Comparison of ENCODE assay signal across 21 mouse cellular contexts in the genomic region with DNA sequence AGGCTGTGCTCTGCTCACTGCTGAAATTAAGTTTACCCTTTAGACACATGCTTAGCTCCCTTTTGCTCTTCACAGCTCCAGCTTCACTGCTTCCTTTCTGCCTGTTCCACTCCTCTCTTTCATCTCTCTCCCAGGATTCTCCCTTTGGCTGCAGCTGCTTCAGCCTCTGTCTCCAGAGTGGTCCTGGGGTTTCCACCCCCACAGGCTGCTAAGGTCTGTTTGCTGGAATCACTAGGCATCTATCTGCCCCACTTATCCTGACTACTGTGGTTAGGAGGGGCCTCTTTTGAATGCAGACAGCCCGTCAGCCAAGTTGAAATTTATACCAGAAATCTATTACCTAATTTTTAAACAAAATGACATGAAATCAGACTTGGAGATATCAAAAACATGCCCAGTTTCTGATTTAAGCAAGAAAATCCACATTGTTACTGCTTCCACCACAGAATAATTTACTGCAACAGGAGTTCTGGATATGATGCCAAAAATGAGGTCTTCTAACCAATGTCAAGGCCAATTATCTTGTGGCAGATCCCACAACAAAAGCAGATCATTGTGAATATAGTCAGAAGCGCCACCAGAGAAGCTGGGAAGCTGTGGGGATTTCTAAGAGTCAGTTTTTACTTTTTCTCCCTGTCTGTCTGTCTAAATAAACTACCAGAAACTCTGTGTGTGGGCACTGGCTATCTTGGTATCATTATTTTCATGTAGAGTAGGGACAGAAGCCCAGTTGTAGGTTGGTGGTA.
"Had no signal": no experiment of that assay in that cellular context is flagged by ENCODE, and none has a peak within 500 bp of the region (broad histone marks: within the 10 kb centered on the region; RNA-seq: fewer than 3 reads in every experiment).

No protein-coding gene starts in this region.

- ATAC-seq: liver, postnatal 0 days; lung, postnatal 0 days; midbrain, embryonic 15.5 days had no signal

- H3K4me2 ChIP-seq: kidney, embryonic 15.5 days; limb, embryonic 12.5 days; limb, embryonic 15.5 days; liver, embryonic 11.5 days; lung, embryonic 14.5 days; midbrain, embryonic 15.5 days; neural tube, embryonic 13.5 days; stomach, embryonic 15.5 days had no signal

- DNase-seq: kidney, adult 2 months; kidney, postnatal 10 days; kidney, postnatal 36 days; left cerebral cortex, postnatal 4 days; liver, postnatal 0 days; lung, embryonic 14.5 days; right cerebral cortex, adult 18-20 months; right cerebral cortex, postnatal 25 days; spleen, adult 18-20 months; thymus, postnatal 25 days had no signal

- H3K36me3 ChIP-seq: kidney, embryonic 15.5 days; limb, embryonic 15.5 days; midbrain, embryonic 15.5 days; neural tube, embryonic 13.5 days; stomach, embryonic 15.5 days had no signal

- H3K9ac ChIP-seq: kidney, embryonic 15.5 days; limb, embryonic 12.5 days; limb, embryonic 15.5 days; liver, embryonic 14.5 days; liver, postnatal 0 days; lung, embryonic 14.5 days; midbrain, embryonic 15.5 days; neural tube, embryonic 13.5 days; stomach, embryonic 15.5 days had no signal

- H3K27me3 ChIP-seq: kidney, embryonic 15.5 days; limb, embryonic 12.5 days; limb, embryonic 15.5 days; midbrain, embryonic 15.5 days; neural tube, embryonic 13.5 days; stomach, embryonic 15.5 days had no signal

- H3K27ac ChIP-seq: kidney, embryonic 15.5 days; limb, embryonic 12.5 days; limb, embryonic 15.5 days; liver, embryonic 14.5 days; macrophage; midbrain, embryonic 15.5 days; neural tube, embryonic 13.5 days; stomach, embryonic 15.5 days had no signal

- H3K9me3 ChIP-seq: kidney, embryonic 15.5 days; limb, embryonic 12.5 days; limb, embryonic 15.5 days; midbrain, embryonic 15.5 days; neural tube, embryonic 13.5 days; stomach, embryonic 15.5 days had no signal

- H3K4me1 ChIP-seq: kidney, embryonic 15.5 days; midbrain, embryonic 15.5 days; stomach, embryonic 15.5 days had no signal

- H3K4me3 ChIP-seq: kidney, embryonic 15.5 days; limb, embryonic 12.5 days; limb, embryonic 15.5 days; midbrain, embryonic 15.5 days; myocyte; neural tube, embryonic 13.5 days; stomach, embryonic 15.5 days had no signal
